15 mouse cellular contexts compared by ENCODE assay signal in the genomic region with DNA sequence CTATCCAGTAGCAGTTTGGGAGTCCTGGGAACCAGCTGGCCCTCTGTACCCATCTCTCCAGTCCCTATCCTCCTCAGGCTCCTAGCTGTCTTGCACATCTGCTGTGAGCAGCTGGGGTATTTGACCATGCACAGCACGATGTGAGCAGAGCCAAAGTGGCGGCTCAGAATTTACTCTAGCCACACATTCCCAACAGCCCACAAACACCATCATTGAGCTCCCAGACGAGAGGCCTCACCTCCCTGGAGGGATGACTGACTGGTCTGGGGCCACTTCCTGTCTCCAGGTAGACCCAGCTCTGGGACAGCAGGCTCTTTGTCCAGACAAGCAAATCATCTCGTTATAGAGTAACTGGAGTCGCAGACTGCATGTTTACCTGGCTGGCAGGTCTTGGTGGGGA. TPM values are rescaled to one million over a fixed set of nuclear protein-coding genes. Genes with fewer than 3 reads are reported as not detected.
A peak's percentile ranks its signal among the peaks of the same experiment; 100 is the strongest.
DNase-seq lines count a peak whose midpoint lies in the region; ATAC-seq and TF ChIP-seq lines count a peak whose summit lies in the region.
"Had no signal": no experiment of that assay in that cellular context is flagged by ENCODE, and none has a peak within 500 bp of the region (broad histone marks: within the 10 kb centered on the region; RNA-seq: fewer than 3 reads in every experiment).

No protein-coding gene starts in this region.

- H3K4me3 ChIP-seq in forebrain, embryonic 11.5 days (ENCODE audit: low read depth, low read length): no peak overlapping the region
- H3K4me3 ChIP-seq in forebrain, embryonic 12.5 days (replicated peaks): no peak overlapping the region
- H3K4me3 ChIP-seq in kidney, postnatal 0 days (replicated peaks; ENCODE audit: low read depth, low read length): no peak overlapping the region
- H3K4me3 ChIP-seq in limb, embryonic 11.5 days (ENCODE audit: low read depth, low read length): no peak overlapping the region

- peak; percentile 41 for DNase-seq in forebrain, embryonic 11.5 days (ENCODE audit: low spot score)
- DNase-seq in kidney, postnatal 0 days (ENCODE audit: low spot score): no peak
- DNase-seq in kidney, postnatal 25 days: no peak
- DNase-seq in 3134 (ENCODE audit: extremely low read depth, insufficient read length, low spot score): peak; percentile 12
- no peak for DNase-seq in limb, embryonic 11.5 days (ENCODE audit: low spot score)
- DNase-seq in B cell, adult 2 months: no peak
- DNase-seq in yolk sac, embryonic 10.5 days (ENCODE audit: low spot score): no peak
- DNase-seq: cerebellum, adult 11 months; liver, postnatal 0 days had no signal

- WGBS in forebrain, embryonic 11.5 days: 61% methylated on average over 5 of the region's 5 CpGs
- WGBS in forebrain, embryonic 12.5 days: 55% methylated on average over 5 of the region's 5 CpGs
- 30% methylated on average over 5 of the region's 5 CpGs for WGBS in kidney, postnatal 0 days
- WGBS in limb, embryonic 11.5 days: 34% methylated on average over 5 of the region's 5 CpGs

- TF ChIP-seq CTCF in kidney, postnatal 0 days (IDR thresholded peaks at IDR 0.05; ENCODE audit: low read depth): no peak

- H3K4me2 ChIP-seq in forebrain, embryonic 11.5 days (ENCODE audit: low read depth, low read length, severe bottlenecking): no peak overlapping the region
- no peak overlapping the region for H3K4me2 ChIP-seq in forebrain, embryonic 12.5 days
- H3K4me2 ChIP-seq in kidney, postnatal 0 days (ENCODE audit: low read length): no peak overlapping the region
- no peak overlapping the region for H3K4me2 ChIP-seq in limb, embryonic 11.5 days (ENCODE audit: low read depth, severe bottlenecking)
- H3K4me2 ChIP-seq: heart, embryonic 11.5 days had no signal

- ATAC-seq in forebrain, embryonic 11.5 days (replicated peaks; ENCODE audit: low FRiP score): no peak
- no peak for ATAC-seq in forebrain, embryonic 12.5 days (ENCODE audit: low FRiP score)
- ATAC-seq in kidney, postnatal 0 days (replicated peaks; ENCODE audit: low FRiP score, low read depth): no peak; the same call in 1 of the 2 replicates
- no peak for ATAC-seq in limb, embryonic 11.5 days (ENCODE audit: insufficient number of reproducible peaks, low FRiP score, low TSS enrichment, low read depth)
- ATAC-seq: forebrain, embryonic 14.5 days had no signal

- H3K9ac ChIP-seq in forebrain, embryonic 11.5 days (ENCODE audit: low read length): no peak overlapping the region
- H3K9ac ChIP-seq in forebrain, embryonic 12.5 days: no peak overlapping the region
- no peak overlapping the region for H3K9ac ChIP-seq in kidney, postnatal 0 days (ENCODE audit: low read depth, low read length)
- no peak overlapping the region for H3K9ac ChIP-seq in limb, embryonic 11.5 days (ENCODE audit: low read length)
- H3K9ac ChIP-seq: liver, postnatal 0 days had no signal

- H3K27ac ChIP-seq in forebrain, embryonic 11.5 days (ENCODE audit: low read depth, low read length): no peak overlapping the region
- H3K27ac ChIP-seq in forebrain, embryonic 12.5 days: no peak overlapping the region
- peak overlapping the region; percentile 34; the same call in 1 of the 2 replicates for H3K27ac ChIP-seq in kidney, postnatal 0 days
- 0 out of 2 replicates have a peak overlapping the region, but pooled peaks have one; percentile 21 for H3K27ac ChIP-seq in limb, embryonic 11.5 days (replicated peaks; ENCODE audit: low read depth, low read length)

- no peaks in the 10 kb centered on the region for H3K36me3 ChIP-seq in forebrain, embryonic 11.5 days (ENCODE audit: control insufficient read depth, insufficient read depth, low read length)
- no peaks in the 10 kb centered on the region for H3K36me3 ChIP-seq in forebrain, embryonic 12.5 days (replicated peaks)
- no peaks in the 10 kb centered on the region for H3K36me3 ChIP-seq in kidney, postnatal 0 days (ENCODE audit: insufficient read depth, low read length)
- no peaks in the 10 kb centered on the region for H3K36me3 ChIP-seq in limb, embryonic 11.5 days (ENCODE audit: control insufficient read depth, insufficient read depth, low read length)

- H3K9me3 ChIP-seq in forebrain, embryonic 11.5 days (ENCODE audit: control insufficient read depth, low read length): no peaks in the 10 kb centered on the region
- no peaks in the 10 kb centered on the region for H3K9me3 ChIP-seq in forebrain, embryonic 12.5 days
- no peaks in the 10 kb centered on the region for H3K9me3 ChIP-seq in kidney, postnatal 0 days (replicated peaks; ENCODE audit: low read length)
- H3K9me3 ChIP-seq in limb, embryonic 11.5 days (ENCODE audit: control insufficient read depth, low read length): no peaks in the 10 kb centered on the region

- no peaks in the 10 kb centered on the region for H3K4me1 ChIP-seq in forebrain, embryonic 11.5 days (replicated peaks; ENCODE audit: control insufficient read depth, insufficient read depth, low read length)
- H3K4me1 ChIP-seq in forebrain, embryonic 12.5 days: 0 out of 2 replicates have a peak, but pooled peaks cover 4% of the 10 kb centered on the region
- H3K4me1 ChIP-seq in kidney, postnatal 0 days (replicated peaks; ENCODE audit: insufficient read depth, low read length): no peaks in the 10 kb centered on the region
- peaks cover 8% of the 10 kb centered on the region for H3K4me1 ChIP-seq in limb, embryonic 11.5 days (ENCODE audit: control insufficient read depth, insufficient read depth, low read length)

- no peaks in the 10 kb centered on the region for H3K27me3 ChIP-seq in forebrain, embryonic 11.5 days (ENCODE audit: control insufficient read depth, insufficient read depth, low read length)
- no peaks in the 10 kb centered on the region for H3K27me3 ChIP-seq in forebrain, embryonic 12.5 days
- no peaks in the 10 kb centered on the region for H3K27me3 ChIP-seq in kidney, postnatal 0 days (ENCODE audit: insufficient read depth, low read length)
- no peaks in the 10 kb centered on the region for H3K27me3 ChIP-seq in limb, embryonic 11.5 days (ENCODE audit: control insufficient read depth, insufficient read depth, low read length)

RNA-seq across cellular contexts. Expression of gene Mas1, which starts 22.1 kb away (rescaled TPM):
- 0.29 TPM in 1 of 2 replicates, not detected in the other for polyA plus RNA-seq in forebrain, embryonic 11.5 days (2014; fragmentation: Nextera tagmentation; extraction: Ambion mirVana)
- 0.38 TPM in 1 of 2 replicates, not detected in the other for polyA plus RNA-seq in forebrain, embryonic 12.5 days (2016; fragmentation: Nextera tagmentation; extraction: Ambion mirVana)
- polyA plus RNA-seq in kidney, postnatal 0 days (2015; fragmentation: Nextera tagmentation; extraction: Ambion mirVana): 0.20 and 0.75 TPM in 2 replicates
- 0.50 and 0.81 TPM in 2 replicates for polyA plus RNA-seq in limb, embryonic 11.5 days (2014; fragmentation: Nextera tagmentation; extraction: Ambion mirVana)
- polyA plus RNA-seq: C2C12; forebrain, embryonic 14.5 days; small intestine, adult 2 months had no signal

RNA-seq across cellular contexts. Expression of gene Mrgprh, which starts 30.0 kb away (rescaled TPM):
- not detected in 2 replicates for polyA plus RNA-seq in forebrain, embryonic 11.5 days (2014; fragmentation: Nextera tagmentation; extraction: Ambion mirVana)
- polyA plus RNA-seq in forebrain, embryonic 12.5 days (2016; fragmentation: Nextera tagmentation; extraction: Ambion mirVana): not detected in 2 replicates
- not detected in 2 replicates for polyA plus RNA-seq in kidney, postnatal 0 days (2015; fragmentation: Nextera tagmentation; extraction: Ambion mirVana)
- not detected in 2 replicates for polyA plus RNA-seq in limb, embryonic 11.5 days (2014; fragmentation: Nextera tagmentation; extraction: Ambion mirVana)
- polyA plus RNA-seq: C2C12; embryonic facial prominence, embryonic 11.5 days; forebrain, embryonic 14.5 days; liver, postnatal 0 days; small intestine, adult 2 months had no signal

Comparison
In these comparisons a context has a peak if more than half of its experiments do, and no peak if none do; other contexts are left out.
1. DNase-seq: peak in forebrain, embryonic 11.5 days (single experiment) and 3134 (single experiment); none in kidney, postnatal 0 days (single experiment), kidney, postnatal 25 days (0 of 2), limb, embryonic 11.5 days (single experiment), B cell, adult 2 months (0 of 2) and yolk sac, embryonic 10.5 days (single experiment).
2. H3K27ac ChIP-seq: peak in kidney, postnatal 0 days (single experiment) and limb, embryonic 11.5 days (single experiment); none in forebrain, embryonic 11.5 days (single experiment) and forebrain, embryonic 12.5 days (single experiment).